Mouse (Mus musculus): ENCODE data around the gene Eif4a1. TPM values are rescaled to one million over a fixed set of nuclear protein-coding genes. Genes with fewer than 3 reads are reported as not detected.

Gene Eif4a1
- polyA plus RNA-seq, 1 experiment = 601 TPM

DNA sequence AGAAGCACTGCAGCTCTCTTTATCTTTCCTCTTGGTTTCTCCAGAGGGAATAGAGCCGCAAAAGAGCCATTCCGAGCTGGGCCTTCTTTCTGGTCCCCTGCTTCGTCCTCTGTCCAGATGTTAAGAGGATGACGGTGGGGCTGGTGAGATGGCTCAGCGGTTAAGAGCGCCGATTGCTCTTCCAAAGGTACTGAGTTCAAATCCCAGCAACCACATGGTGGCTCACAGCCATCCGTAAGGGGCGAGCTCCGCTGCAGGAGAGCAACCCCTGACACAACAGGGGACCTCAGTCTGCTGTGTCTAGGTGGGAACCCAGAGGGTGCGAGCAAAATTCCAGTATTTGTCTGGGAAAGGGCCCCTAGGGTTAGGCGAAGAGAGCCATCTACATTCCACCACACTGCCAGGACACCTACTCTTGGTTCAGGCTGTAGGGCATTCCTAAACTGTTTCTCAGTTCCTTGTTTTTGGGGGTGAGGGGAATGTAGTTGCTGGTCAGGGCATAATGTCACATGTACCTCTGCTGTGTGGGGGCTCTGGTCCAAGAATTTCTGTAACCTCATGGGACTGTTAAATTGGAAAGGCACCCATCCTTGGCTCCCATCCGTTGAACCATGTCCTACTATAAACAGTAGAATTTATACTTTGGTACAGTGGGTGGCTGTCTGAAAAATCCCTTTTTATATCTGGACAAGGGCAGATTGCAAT, 9.1 kb downstream of the Eif4a1 start:
- Histone ChIP-seq H3K4me1 (peaks cover 80% of the 10 kb centered on the region), H3K27me3 (replicated peaks) (no peaks in the 10 kb centered on the region), H3K9me3 (no peaks in the 10 kb centered on the region), H3K36me3 (replicated peaks; ENCODE audit: low read length) (peaks cover 59% of the 10 kb centered on the region), H3K4me3 (replicated peaks) (peak overlapping the region; percentile 94)
- TF ChIP-seq GATA1 (IDR thresholded peaks at IDR 0.05; ENCODE audit: borderline replicate concordance, low read length) (no peak), FLI1 (IDR thresholded peaks at IDR 0.05; ENCODE audit: low read length) (no peak)

DNA sequence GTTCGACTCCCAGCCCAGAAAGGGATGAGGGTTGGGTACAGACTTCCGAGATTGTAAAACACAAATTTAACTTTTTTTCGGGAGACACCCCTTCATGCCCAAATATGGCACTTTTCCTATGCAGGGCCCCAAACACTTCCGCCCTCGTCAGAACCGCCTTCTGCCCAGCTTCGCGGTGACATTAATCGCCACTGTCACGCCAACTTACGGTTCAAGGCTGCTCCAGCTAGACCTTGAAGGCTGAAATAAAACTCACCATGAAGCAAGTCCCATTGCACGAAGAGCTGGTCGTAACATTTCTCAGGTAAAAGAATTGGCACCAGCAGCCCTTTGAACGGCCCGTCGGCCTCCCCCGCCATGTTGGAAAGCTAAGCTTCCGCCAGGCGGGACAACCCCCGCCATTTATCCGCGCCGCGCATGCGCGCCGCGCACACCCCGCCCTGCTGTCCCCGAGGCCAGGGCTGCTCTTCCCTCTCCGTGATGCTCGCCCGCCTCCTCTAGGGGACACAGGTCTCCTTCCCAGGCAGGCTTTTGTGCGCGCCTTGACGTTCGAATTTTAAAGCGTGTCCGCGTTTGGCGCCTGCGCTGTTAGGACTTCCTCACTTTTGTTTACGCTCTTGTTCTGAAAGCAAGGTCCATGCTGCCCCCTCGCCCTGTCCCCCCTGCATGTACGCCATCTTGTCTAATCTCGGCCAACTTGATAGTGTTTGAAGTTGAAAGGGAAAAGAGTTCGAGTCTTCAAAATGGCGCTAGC, 9.8 kb downstream of the Eif4a1 start, which contains the start of gene Mpdu1:
Mpdu1 (minus strand) TSS at position 430 of the 754 bp plus-strand sequence.
- Histone ChIP-seq H3K27me3 (replicated peaks) (no peaks in the 10 kb centered on the region), H3K9me3 (no peaks in the 10 kb centered on the region), H3K4me1 (peaks cover 80% of the 10 kb centered on the region), H3K4me3 (replicated peaks) (peak within 1 kb of the TSS; percentile 94), H3K36me3 (replicated peaks; ENCODE audit: low read length) (peaks cover 59% of the 10 kb centered on the region)
- TF ChIP-seq FLI1 (IDR thresholded peaks at IDR 0.05; ENCODE audit: low read length) (0 out of 2 replicates have a peak, but pooled peaks have one; percentile 15), GATA1 (IDR thresholded peaks at IDR 0.05; ENCODE audit: borderline replicate concordance, low read length) (no peak)

DNA sequence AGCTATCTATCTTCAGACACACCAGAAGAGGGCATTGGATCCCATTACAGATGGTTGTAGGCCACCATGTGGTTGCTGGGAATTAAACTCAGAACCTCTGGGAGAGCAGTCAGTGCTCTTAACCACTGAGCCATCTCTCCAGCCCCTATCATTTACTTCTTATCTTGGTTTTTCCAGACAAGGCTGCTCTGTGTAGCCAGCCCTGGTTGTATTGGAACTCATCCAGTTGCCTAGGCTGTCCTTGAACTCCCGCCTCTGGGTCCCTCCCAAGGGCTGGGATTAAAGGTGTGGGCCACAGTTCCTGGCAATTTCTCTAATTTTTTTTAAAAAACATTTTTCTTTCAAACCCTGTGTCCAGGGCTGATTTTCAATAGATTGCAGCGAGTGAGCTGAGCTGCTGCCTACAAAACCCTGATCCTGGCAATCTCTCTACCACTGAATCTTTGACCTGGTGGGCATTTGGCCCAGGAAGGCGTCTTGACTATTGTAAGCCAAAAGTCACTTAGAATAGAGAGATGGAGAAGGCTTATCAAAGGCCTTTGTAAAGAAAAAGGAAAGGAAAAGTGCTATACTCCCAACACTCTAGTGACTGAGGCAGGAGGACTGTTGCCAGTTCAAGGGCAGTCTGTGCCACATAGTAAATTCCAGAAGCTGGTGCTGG, 10.9 kb downstream of the Eif4a1 start:
- TF ChIP-seq GATA1 (IDR thresholded peaks at IDR 0.05; ENCODE audit: borderline replicate concordance, low read length) (no peak), FLI1 (IDR thresholded peaks at IDR 0.05; ENCODE audit: low read length) (no peak)
- no peaks in the 10 kb centered on the region for H3K9me3 ChIP-seq
- H3K36me3 ChIP-seq (replicated peaks; ENCODE audit: low read length) = peaks cover 64% of the 10 kb centered on the region
- H3K4me1 ChIP-seq = peaks cover 87% of the 10 kb centered on the region
- H3K4me3 ChIP-seq (replicated peaks) = peak overlapping the region; percentile 94
- no peaks in the 10 kb centered on the region for H3K27me3 ChIP-seq (replicated peaks)

DNA sequence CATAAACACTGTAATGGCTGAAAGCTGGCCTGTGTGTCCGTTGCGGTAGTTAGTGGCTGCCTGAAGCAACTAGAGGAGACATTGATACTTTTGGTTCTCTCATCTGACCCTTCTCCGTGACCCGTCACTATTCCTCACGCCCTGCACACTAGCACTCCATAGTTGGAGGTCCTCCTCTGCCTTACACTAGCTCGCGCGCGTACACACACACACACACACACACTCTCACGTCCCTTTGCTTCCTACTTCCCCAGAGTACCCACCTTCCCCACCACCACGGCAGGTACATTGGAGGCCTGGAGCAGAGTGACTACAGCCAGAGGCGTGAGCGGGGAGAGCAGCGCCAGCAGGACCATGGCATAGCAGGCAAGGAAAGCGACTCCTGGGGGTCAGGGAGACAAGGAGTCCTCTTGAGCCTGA, 14.8 kb downstream of the Eif4a1 start:
- H3K4me1 ChIP-seq = peaks cover 63% of the 10 kb centered on the region
- peak overlapping the region; percentile 10 for H3K4me3 ChIP-seq (replicated peaks)
- peaks cover 72% of the 10 kb centered on the region for H3K36me3 ChIP-seq (replicated peaks; ENCODE audit: low read length)
- H3K27me3 ChIP-seq (replicated peaks) = no peaks in the 10 kb centered on the region
- no peaks in the 10 kb centered on the region for H3K9me3 ChIP-seq
- no peak for TF ChIP-seq GATA1 (IDR thresholded peaks at IDR 0.05; ENCODE audit: borderline replicate concordance, low read length)
- TF ChIP-seq FLI1 (IDR thresholded peaks at IDR 0.05; ENCODE audit: low read length) = no peak

DNA sequence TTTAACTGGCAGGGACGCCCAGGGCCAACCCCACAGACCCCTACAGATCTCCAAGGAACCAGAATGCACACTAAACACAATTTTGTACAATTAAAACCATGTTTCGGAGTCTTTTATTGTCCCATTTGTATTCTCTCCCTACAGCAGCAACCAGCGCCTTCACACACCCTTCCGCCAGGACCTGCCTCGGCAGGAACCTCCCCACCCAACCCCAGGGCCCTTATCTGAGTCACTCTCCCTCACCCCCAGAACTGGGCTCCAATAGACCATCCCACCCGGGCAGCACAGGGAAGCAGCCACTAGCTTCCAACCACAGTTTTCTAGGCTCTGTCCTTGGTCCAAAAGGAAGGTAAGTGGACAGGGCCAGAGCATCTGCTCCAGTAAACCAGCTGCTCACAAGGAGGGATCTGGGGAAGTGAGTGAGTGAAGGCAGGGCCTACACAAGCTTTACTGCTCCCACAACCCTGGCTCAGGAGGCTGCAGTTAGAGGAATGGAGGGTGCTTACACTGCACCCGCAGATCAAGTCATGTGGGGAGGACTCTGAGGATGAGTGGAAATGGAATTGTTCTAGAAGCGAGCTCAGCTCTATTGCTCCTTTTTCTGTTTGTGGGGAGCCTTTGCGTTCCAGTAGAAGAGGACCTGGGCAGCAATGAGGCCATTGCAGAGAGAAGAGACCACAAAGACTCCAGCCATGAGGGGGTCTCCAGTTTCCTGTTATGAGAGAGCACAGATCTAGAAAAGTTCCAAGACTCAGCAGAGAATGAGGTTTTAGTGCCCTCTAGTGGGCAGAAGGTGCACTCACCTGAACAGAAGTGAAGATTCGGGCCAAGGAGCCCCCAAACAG, 15.4 kb downstream of the Eif4a1 start:
- TF ChIP-seq FLI1 (IDR thresholded peaks at IDR 0.05; ENCODE audit: low read length) (no peak), GATA1 (IDR thresholded peaks at IDR 0.05; ENCODE audit: borderline replicate concordance, low read length) (no peak)
- Histone ChIP-seq H3K9me3 (no peaks in the 10 kb centered on the region), H3K4me3 (replicated peaks) (no peak overlapping the region), H3K4me1 (peaks cover 68% of the 10 kb centered on the region), H3K27me3 (replicated peaks) (no peaks in the 10 kb centered on the region), H3K36me3 (replicated peaks; ENCODE audit: low read length) (peaks cover 79% of the 10 kb centered on the region)

DNA sequence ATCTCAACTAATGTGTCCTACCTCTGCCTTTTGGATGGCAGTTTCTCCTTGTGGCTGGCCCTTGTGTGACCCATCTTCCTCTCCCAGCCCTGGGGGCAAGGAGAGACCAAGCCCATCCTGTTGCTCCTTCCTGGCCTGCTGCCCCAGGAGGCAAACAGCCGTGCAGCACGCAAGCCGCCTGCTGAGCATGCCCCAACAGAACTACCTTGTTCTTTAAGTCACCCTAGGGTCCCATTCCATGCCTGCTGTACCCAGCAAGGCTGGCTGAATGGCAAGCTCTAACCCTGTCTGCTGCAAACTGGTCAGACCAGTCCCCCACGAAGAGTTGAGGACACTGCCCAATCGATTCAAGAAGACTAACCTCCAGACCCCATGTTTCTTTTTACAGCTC, 16.2 kb downstream of the Eif4a1 start:
- Histone ChIP-seq H3K9me3 (no peaks in the 10 kb centered on the region), H3K4me1 (peaks cover 60% of the 10 kb centered on the region), H3K27me3 (replicated peaks) (no peaks in the 10 kb centered on the region), H3K4me3 (replicated peaks) (no peak overlapping the region), H3K36me3 (replicated peaks; ENCODE audit: low read length) (peaks cover 87% of the 10 kb centered on the region)
- TF ChIP-seq FLI1 (IDR thresholded peaks at IDR 0.05; ENCODE audit: low read length) (no peak), GATA1 (IDR thresholded peaks at IDR 0.05; ENCODE audit: borderline replicate concordance, low read length) (no peak)

DNA sequence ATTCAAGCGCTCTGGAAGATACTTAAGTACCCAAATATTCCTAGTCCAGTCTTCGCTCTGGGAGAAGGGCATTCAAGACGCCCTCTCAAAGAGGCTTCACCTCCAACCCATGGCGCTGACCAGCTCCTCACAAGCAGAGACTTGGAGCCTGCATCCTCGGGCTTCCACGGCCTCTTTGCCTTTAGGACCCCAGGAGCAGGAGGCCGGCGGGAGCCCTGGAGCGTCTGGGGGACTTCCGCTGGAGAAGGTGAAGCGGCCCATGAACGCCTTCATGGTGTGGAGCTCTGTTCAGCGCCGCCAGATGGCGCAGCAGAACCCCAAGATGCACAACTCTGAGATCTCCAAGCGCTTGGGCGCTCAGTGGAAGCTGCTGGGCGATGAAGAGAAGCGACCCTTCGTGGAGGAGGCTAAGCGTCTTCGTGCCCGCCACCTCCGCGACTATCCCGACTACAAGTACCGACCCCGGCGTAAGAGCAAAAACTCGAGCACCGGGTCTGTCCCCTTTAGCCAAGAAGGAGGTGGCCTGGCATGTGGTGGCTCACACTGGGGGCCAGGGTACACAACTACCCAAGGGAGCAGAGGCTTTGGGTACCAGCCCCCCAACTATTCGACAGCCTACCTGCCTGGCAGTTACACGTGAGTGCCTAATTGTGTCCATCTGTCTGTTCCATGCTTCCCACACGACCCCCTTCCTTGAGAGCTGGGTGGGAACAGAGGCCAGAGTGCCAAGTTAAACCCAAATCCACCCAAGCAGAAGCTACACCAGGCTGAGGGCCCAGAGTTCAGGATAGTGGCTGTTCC, 16.8 kb downstream of the Eif4a1 start, which contains the start of gene Sox15:
Sox15 (plus strand) TSS at position 51 of the 801 bp plus-strand sequence.
- Histone ChIP-seq H3K4me1 (peaks cover 56% of the 10 kb centered on the region), H3K4me3 (replicated peaks) (no peak within 1 kb of the TSS), H3K36me3 (replicated peaks; ENCODE audit: low read length) (peaks cover 93% of the 10 kb centered on the region), H3K9me3 (no peaks in the 10 kb centered on the region), H3K27me3 (replicated peaks) (no peaks in the 10 kb centered on the region)
- TF ChIP-seq FLI1 (IDR thresholded peaks at IDR 0.05; ENCODE audit: low read length) (no peak), GATA1 (IDR thresholded peaks at IDR 0.05; ENCODE audit: borderline replicate concordance, low read length) (no peak)

DNA sequence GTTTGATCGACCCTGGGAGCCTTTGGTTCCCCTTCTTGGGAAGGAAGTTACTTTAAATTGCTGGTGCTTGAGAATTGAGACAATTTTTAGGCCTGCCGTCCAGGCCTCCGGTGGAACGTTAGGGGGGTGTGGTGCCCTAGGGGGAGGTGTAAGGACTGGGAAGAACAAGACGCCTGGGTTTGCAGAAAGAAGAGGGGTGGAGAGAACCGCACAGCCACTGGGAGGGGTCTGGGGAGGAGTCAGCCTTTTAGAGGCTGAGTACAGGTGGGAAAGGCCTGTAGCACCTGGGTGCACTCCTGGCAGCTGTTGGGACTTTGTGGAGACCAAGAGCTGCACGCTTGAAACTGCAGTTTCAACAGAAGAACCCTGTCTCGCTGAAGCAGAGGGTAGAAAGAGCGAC, 17.5 kb downstream of the Eif4a1 start:
- Histone ChIP-seq H3K27me3 (replicated peaks) (no peaks in the 10 kb centered on the region), H3K36me3 (replicated peaks; ENCODE audit: low read length) (peaks cover 94% of the 10 kb centered on the region), H3K4me3 (replicated peaks) (no peak overlapping the region), H3K9me3 (no peaks in the 10 kb centered on the region), H3K4me1 (peaks cover 49% of the 10 kb centered on the region)
- no peak for TF ChIP-seq FLI1 (IDR thresholded peaks at IDR 0.05; ENCODE audit: low read length)
- no peak for TF ChIP-seq GATA1 (IDR thresholded peaks at IDR 0.05; ENCODE audit: borderline replicate concordance, low read length)

All from megakaryocyte, embryonic 14.5 days (primary cell).